Comparison of ENCODE assay signal across 19 mouse cellular contexts in the genomic region with DNA sequence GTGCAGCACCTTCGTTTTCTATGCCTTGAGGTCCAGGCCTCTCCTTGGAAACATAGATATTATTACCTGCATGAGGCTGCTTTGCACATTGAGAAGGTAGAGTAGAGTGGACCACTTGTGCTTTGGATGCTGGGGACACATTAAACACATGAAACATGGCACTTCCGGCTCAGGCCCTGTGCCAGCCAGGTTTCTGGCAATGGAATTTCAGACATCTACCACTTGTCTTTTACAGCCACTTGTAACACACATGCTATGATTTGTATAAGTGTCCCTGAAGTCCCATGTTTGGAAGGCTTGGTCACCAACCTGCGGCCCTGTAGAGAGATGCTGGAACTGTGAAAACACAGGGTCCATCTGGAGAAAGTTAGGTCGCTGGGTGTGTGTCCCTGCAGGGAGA.
DNase-seq lines count a peak whose midpoint lies in the region; ATAC-seq and TF ChIP-seq lines count a peak whose summit lies in the region.
"Had no signal": no experiment of that assay in that cellular context is flagged by ENCODE, and none has a peak within 500 bp of the region (broad histone marks: within the 10 kb centered on the region; RNA-seq: fewer than 3 reads in every experiment).

No protein-coding gene starts in this region.

- WGBS in lung, adult 2 months = 74% methylated on average over 4 of the region's 4 CpGs
- WGBS in forebrain, embryonic 14.5 days = 91% methylated on average over 4 of the region's 4 CpGs

- peaks cover 17% of the 10 kb centered on the region for H3K27me3 ChIP-seq in forebrain, embryonic 14.5 days (replicated peaks; ENCODE audit: control insufficient read depth, insufficient read depth, low read length)
- H3K27me3 ChIP-seq: embryonic facial prominence, embryonic 13.5 days; heart, embryonic 15.5 days; hindbrain, embryonic 12.5 days had no signal

- H3K9ac ChIP-seq in forebrain, embryonic 14.5 days (ENCODE audit: low read length) = no peak overlapping the region
- H3K9ac ChIP-seq: embryonic facial prominence, embryonic 13.5 days; forebrain, embryonic 13.5 days; heart, embryonic 15.5 days; hindbrain, embryonic 12.5 days had no signal

- no peak overlapping the region for H3K4me3 ChIP-seq in lung, adult 2 months (replicated peaks; ENCODE audit: extremely low read depth, low read depth, low read length)
- H3K4me3 ChIP-seq in forebrain, embryonic 14.5 days (ENCODE audit: low read depth, low read length) = no peak overlapping the region
- H3K4me3 ChIP-seq: embryonic facial prominence, embryonic 13.5 days; forebrain, embryonic 13.5 days; gastrocnemius, adult 2 months; heart, embryonic 15.5 days; hindbrain, embryonic 12.5 days had no signal

- no peak overlapping the region for H3K27ac ChIP-seq in forebrain, embryonic 14.5 days (ENCODE audit: low read depth, low read length)
- H3K27ac ChIP-seq: embryonic facial prominence, embryonic 13.5 days; forebrain, embryonic 13.5 days; gastrocnemius, adult 2 months; heart, embryonic 15.5 days; hindbrain, embryonic 12.5 days had no signal

- intact Hi-C loops in left cerebral cortex, postnatal 14 days (cut with DNase I) = no loop called here

- TF ChIP-seq CTCF in lung, adult 2 months (IDR thresholded peaks at IDR 0.05; ENCODE audit: insufficient read depth, low read length) = no peak

- no peaks in the 10 kb centered on the region for H3K9me3 ChIP-seq in forebrain, embryonic 14.5 days (replicated peaks; ENCODE audit: control insufficient read depth, low read length)
- H3K9me3 ChIP-seq: embryonic facial prominence, embryonic 13.5 days; forebrain, embryonic 13.5 days; heart, embryonic 15.5 days; hindbrain, embryonic 12.5 days had no signal

- H3K4me1 ChIP-seq in lung, adult 2 months (ENCODE audit: control insufficient read depth, insufficient read depth, low read length) = peaks cover 11% of the 10 kb centered on the region
- H3K4me1 ChIP-seq in forebrain, embryonic 14.5 days (ENCODE audit: control insufficient read depth, insufficient read depth, low read length) = peaks cover 5% of the 10 kb centered on the region; the same call in 1 of the 2 replicates

- no peak overlapping the region for H3K4me2 ChIP-seq in forebrain, embryonic 14.5 days (ENCODE audit: low read length)
- H3K4me2 ChIP-seq: embryonic facial prominence, embryonic 13.5 days; forebrain, embryonic 13.5 days; heart, embryonic 15.5 days; hindbrain, embryonic 12.5 days had no signal

- no peak for TF ChIP-seq POLR2A in lung, adult 2 months (IDR thresholded peaks at IDR 0.05; ENCODE audit: borderline replicate concordance, extremely low read depth, low read depth, low read length)

- peak; percentile 48 to 53 for DNase-seq in lung, adult 18-20 months
- peak; percentile 28 for DNase-seq in lung, adult 2 months
- DNase-seq in lung, postnatal 10 days = peak; percentile 31
- DNase-seq in lung, postnatal 4 days = peak; percentile 53 to 83
- no peak for DNase-seq in left cerebral cortex, postnatal 14 days (ENCODE audit: low spot score in 2 of 2)
- DNase-seq in forebrain, embryonic 14.5 days (ENCODE audit: low spot score) = no peak
- DNase-seq: adrenal gland, adult 2 months; adrenal gland, postnatal 25 days; cerebellum, adult 18-20 months; cerebellum, adult 9-11 months; cerebellum, postnatal 36 days; gastrocnemius, adult 2 months; gastrocnemius, postnatal 25 days; heart, postnatal 36 days had no signal

- no peak for ATAC-seq in forebrain, embryonic 14.5 days
- ATAC-seq: forebrain, embryonic 13.5 days; hindbrain, embryonic 16.5 days had no signal

- H3K36me3 ChIP-seq in forebrain, embryonic 14.5 days (ENCODE audit: control insufficient read depth, insufficient read depth, low read length) = 0 out of 2 replicates have a peak, but pooled peaks cover 1% of the 10 kb centered on the region
- H3K36me3 ChIP-seq: embryonic facial prominence, embryonic 13.5 days; heart, embryonic 15.5 days; hindbrain, embryonic 12.5 days had no signal

Comparison
In these comparisons a context has a peak if more than half of its experiments do, and no peak if none do; other contexts are left out.
1. DNase-seq: peak in lung, adult 18-20 months (2 of 2), lung, adult 2 months (single experiment), lung, postnatal 10 days (single experiment) and lung, postnatal 4 days (2 of 2); none in left cerebral cortex, postnatal 14 days (0 of 2) and forebrain, embryonic 14.5 days (single experiment).